Mouse (Mus musculus) heart, postnatal 0 days (tissue): Measurements from ENCODE around the gene Carnmt1. TPM values are rescaled to one million over a fixed set of nuclear protein-coding genes. Genes with fewer than 3 reads are reported as not detected.

ENCODE experiments used
- ATAC-seq: fragments of 200-750 bp; cut with Nextera tagmentation; 2 replicates; pipeline ENCODE4 v1.8.0; 2017; ENCODE audit warnings: low read depth, moderate number of reproducible peaks, moderate library complexity; ENCODE audit not compliant: insufficient read depth
- DNase-seq: peaks from one replicate; pipeline ENCODE4 v3.0.0-alpha.2; 2016; ENCODE audit warnings: low spot score
- H3K27ac ChIP-seq: fragments of 300-500 bp; sonication (generic); 2 replicates; pipeline ENCODE4 v1.5.1; 2014; ENCODE audit warnings: low read depth, mild to moderate bottlenecking
- H3K27me3 ChIP-seq: fragments of 300-500 bp; sonication (generic); 2 replicates; pipeline ENCODE4 v1.6.1; 2014; ENCODE audit warnings: low read length, mixed read lengths; ENCODE audit not compliant: control insufficient read depth, insufficient read depth
- H3K36me3 ChIP-seq: fragments of 300-500 bp; sonication (generic); replicated peaks from 2 replicates; pipeline ENCODE4 v1.6.1; 2014; ENCODE audit warnings: low read length, mixed read lengths; ENCODE audit not compliant: control insufficient read depth, insufficient read depth
- H3K4me1 ChIP-seq: fragments of 300-500 bp; sonication (generic); 2 replicates; pipeline ENCODE4 v1.6.1; 2014; ENCODE audit warnings: antibody characterized with exemption; ENCODE audit not compliant: control insufficient read depth, insufficient read depth
- H3K4me2 ChIP-seq: fragments of 300-500 bp; sonication (generic); 2 replicates; pipeline ENCODE4 v1.6.1; 2014; ENCODE audit warnings: low read depth, mild to moderate bottlenecking, low read length, moderate library complexity
- H3K4me3 ChIP-seq: fragments of 300-500 bp; sonication (generic); 2 replicates; pipeline ENCODE4 v1.5.1; 2014; ENCODE audit warnings: low read depth, low read length
- H3K9ac ChIP-seq: fragments of 300-500 bp; sonication (generic); replicated peaks from 2 replicates; pipeline ENCODE4 v1.6.1; 2014; ENCODE audit warnings: low read depth, low read length, mixed read lengths
- H3K9me3 ChIP-seq: fragments of 300-500 bp; sonication (generic); replicated peaks from 2 replicates; pipeline ENCODE4 v1.6.1; 2016; ENCODE audit warnings: low read length; ENCODE audit not compliant: control insufficient read depth
- CTCF ChIP-seq: IDR thresholded peaks from 2 replicates; pipeline ENCODE4 v1.5.1; 2016; ENCODE audit warnings: antibody characterized with exemption, control low read depth, low read depth
- EP300 ChIP-seq: IDR thresholded peaks from 2 replicates; pipeline ENCODE4 v1.6.1; 2016; ENCODE audit warnings: antibody characterized with exemption, low read depth
- WGBS: fragments of 180-500 bp; shearing (Covaris S2); extraction: QIAGEN DNeasy Blood & Tissue Kit; methylation state at CpG from one replicate; pipeline ENCODE4 v1.1.7; 2014; 5-methylcytosine and 5-hydroxymethylcytosine counted together
- polyA plus RNA-seq: library from polyadenylated mRNA; unstranded; fragments of >200 nt; fragmentation: Nextera tagmentation; extraction: Ambion mirVana; gene quantifications from 2 replicates; pipeline ENCODE4 v1.2.1, GENCODE M21; 2015
- total RNA-seq: library from RNA; depleted of rRNA; stranded (reverse); fragments of >200 nt; gene quantifications from 2 replicates; pipeline ENCODE4 v1.2.3, GENCODE M21; 2014; ENCODE audit warnings: low replicate concordance

The Carnmt1 gene
- total and polyA plus RNA-seq, 2 experiments from 2014 or later, result 24.6 to 28.6 TPM

GRCm38 (mm10) chr19:18695552-18695951, 25.0 kb downstream of the Carnmt1 start:
- DNase-seq (no peak), ATAC-seq (no peak)
- TF ChIP-seq EP300 (no peak), CTCF (no peak)
- H3K27ac ChIP-seq, result no peak overlapping the region
- no peak overlapping the region for H3K4me2 ChIP-seq
- H3K27me3 ChIP-seq, result no peaks in the 10 kb centered on the region
- WGBS, result 40% methylated on average over 1 of the region's 1 CpGs
- H3K9me3 ChIP-seq, result no peaks in the 10 kb centered on the region
- no peaks in the 10 kb centered on the region for H3K4me1 ChIP-seq
- no peak overlapping the region for H3K9ac ChIP-seq
- peaks cover 27% of the 10 kb centered on the region; the same call in 1 of the 2 replicates for H3K36me3 ChIP-seq
- H3K4me3 ChIP-seq, result no peak overlapping the region

DNA sequence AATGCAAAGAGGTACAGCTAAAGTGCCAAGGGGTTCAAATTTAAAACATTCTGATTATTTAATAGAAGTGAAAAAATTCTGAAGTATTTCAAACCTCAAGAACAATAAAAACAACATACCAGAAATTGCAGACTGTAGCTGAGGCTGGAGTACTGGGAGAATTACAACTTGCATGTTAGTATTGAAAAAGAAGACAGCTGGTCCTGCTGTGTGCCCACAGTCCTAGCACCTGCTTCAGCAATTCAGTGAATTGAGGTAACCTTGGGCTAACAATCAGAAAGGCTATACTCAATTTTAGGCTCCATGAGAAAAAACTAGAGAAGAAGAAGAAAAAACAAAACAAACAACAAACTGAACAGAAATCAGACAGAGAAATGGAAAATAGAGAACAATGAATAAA, 37.5 kb downstream of the Carnmt1 start:
- H3K4me3 ChIP-seq, result no peak overlapping the region
- no peaks in the 10 kb centered on the region for H3K27me3 ChIP-seq
- H3K27ac ChIP-seq, result no peak overlapping the region
- no peak for TF ChIP-seq CTCF
- TF ChIP-seq EP300, result no peak
- no peak for DNase-seq
- H3K9me3 ChIP-seq, result no peaks in the 10 kb centered on the region
- no peak overlapping the region for H3K4me2 ChIP-seq
- no peak overlapping the region for H3K9ac ChIP-seq
- no peaks in the 10 kb centered on the region for H3K36me3 ChIP-seq
- no peaks in the 10 kb centered on the region; the same call in 1 of the 2 replicates for H3K4me1 ChIP-seq
- no peak for ATAC-seq

DNA sequence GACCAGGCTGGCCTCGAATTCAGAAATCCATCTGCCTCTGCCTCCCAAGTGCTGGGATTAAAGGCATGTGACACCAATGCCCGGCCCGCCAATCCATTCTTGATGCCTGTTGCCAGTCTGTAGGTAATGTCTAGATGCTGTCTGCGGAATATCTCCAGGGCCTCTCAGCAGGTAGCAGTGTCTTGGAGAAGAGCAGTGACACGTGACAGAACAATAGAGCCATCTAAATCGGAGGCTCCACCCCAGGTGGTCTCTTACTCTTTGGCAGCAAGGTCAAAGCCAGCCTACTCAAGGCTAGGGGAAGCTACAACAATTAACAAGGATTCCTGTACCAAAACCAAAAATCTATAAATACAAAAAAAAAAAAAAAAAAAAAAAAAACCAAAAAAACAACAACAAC, 40.3 kb downstream of the Carnmt1 start:
- Histone ChIP-seq H3K36me3 (no peaks in the 10 kb centered on the region), H3K4me3 (no peak overlapping the region), H3K4me1 (peaks cover 9% of the 10 kb centered on the region), H3K27ac (no peak overlapping the region), H3K27me3 (no peaks in the 10 kb centered on the region), H3K4me2 (no peak overlapping the region), H3K9me3 (no peaks in the 10 kb centered on the region), H3K9ac (no peak overlapping the region)
- TF ChIP-seq EP300 (no peak), CTCF (no peak)
- no peak for ATAC-seq
- WGBS, result 82% methylated on average over 6 of the region's 6 CpGs
- DNase-seq, result no peak

- no peak overlapping the region for H3K4me3 ChIP-seq
- no peak overlapping the region for H3K27ac ChIP-seq
- peaks cover 9% of the 10 kb centered on the region for H3K4me1 ChIP-seq
- no peak overlapping the region for H3K9ac ChIP-seq
- WGBS, result 53% methylated on average over 9 of the region's 9 CpGs
- TF ChIP-seq CTCF, result no peak
- no peak for TF ChIP-seq EP300
- no peak for ATAC-seq
- H3K36me3 ChIP-seq, result no peaks in the 10 kb centered on the region
- no peak for DNase-seq
- no peaks in the 10 kb centered on the region for H3K27me3 ChIP-seq
- no peaks in the 10 kb centered on the region for H3K9me3 ChIP-seq
- H3K4me2 ChIP-seq, result no peak overlapping the region
These were observed 41.0 kb downstream of the Carnmt1 start for GRCm38 (mm10) chr19:18711589-18711988.

DNA sequence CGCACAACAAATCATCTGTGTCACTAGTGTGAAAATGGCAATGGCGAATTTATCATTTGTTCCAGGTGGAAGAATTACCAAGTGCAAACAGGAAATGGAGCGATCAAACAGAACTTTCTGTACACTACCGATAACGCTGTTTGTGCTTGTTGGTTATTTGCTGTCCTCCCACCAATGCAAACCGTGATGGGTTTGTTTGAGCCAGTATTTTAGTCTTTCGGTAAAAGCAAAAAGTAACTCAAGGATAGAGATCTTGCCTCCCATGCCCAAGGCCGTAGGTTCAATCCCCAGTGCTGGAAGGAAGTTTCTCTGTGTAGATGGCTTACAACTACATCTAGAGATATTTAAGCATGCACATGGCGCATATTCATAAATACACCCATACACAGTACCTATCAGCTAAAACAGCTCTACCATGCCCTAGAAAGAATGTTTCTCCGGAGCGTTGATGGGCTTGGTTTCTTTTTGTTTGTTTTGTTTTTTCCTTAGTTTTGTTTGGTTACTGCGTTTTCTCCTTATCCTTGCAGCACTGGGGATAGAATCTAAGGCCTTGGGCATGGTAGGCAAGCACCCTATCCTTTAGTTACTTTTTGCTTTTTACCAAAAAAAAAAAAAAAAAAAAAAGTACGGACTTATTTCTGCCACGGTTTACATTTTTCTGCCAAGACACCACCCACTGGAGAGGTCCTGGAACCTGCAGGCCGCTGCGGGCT, 41.7 kb downstream of the Carnmt1 start:
- Histone ChIP-seq H3K36me3 (no peaks in the 10 kb centered on the region), H3K4me3 (peak overlapping the region; percentile 76), H3K27ac (peak overlapping the region; percentile 97), H3K4me1 (peaks cover 9% of the 10 kb centered on the region), H3K27me3 (no peaks in the 10 kb centered on the region), H3K9me3 (no peaks in the 10 kb centered on the region), H3K4me2 (peak overlapping the region; percentile 81), H3K9ac (peak overlapping the region; percentile 76)
- DNase-seq (no peak), ATAC-seq (no peak)
- no peak; the same call in 1 of the 2 replicates for TF ChIP-seq EP300
- TF ChIP-seq CTCF, result no peak
- 53% methylated on average over 16 of the region's 16 CpGs for WGBS

GRCm38 (mm10) chr19:18712866-18713300, 42.3 kb downstream of the Carnmt1 start, which contains the start of gene D030056L22Rik:
D030056L22Rik (plus strand) TSS chr19:18713193.
- no peaks in the 10 kb centered on the region for H3K27me3 ChIP-seq
- no peaks in the 10 kb centered on the region for H3K36me3 ChIP-seq
- H3K27ac ChIP-seq, result peak within 1 kb of the TSS; percentile 97
- H3K4me2 ChIP-seq, result peak within 1 kb of the TSS; percentile 81
- peaks cover 9% of the 10 kb centered on the region for H3K4me1 ChIP-seq
- H3K9me3 ChIP-seq, result no peaks in the 10 kb centered on the region
- peak within 1 kb of the TSS; percentile 76 for H3K9ac ChIP-seq
- 0% methylated on average over 26 of the region's 49 CpGs for WGBS
- ATAC-seq (peak; percentile 97), DNase-seq (peak; percentile 96)
- TF ChIP-seq EP300 (peak; percentile 72), CTCF (peak; percentile 76)
- H3K4me3 ChIP-seq, result peak within 1 kb of the TSS; percentile 76
